Mouse (Mus musculus) liver, postnatal 0 days (tissue): ENCODE data around the gene Wdr60.

ENCODE experiments used
- CTCF ChIP-seq: sonication (generic); IDR thresholded peaks from 2 replicates; pipeline ENCODE4 v1.5.1; 2016; ENCODE audit warnings: antibody characterized with exemption, low read depth
- EP300 ChIP-seq: IDR thresholded peaks from 2 replicates; pipeline ENCODE4 v1.6.1; 2016; ENCODE audit warnings: antibody characterized with exemption, low read depth, mild to moderate bottlenecking

DNA sequence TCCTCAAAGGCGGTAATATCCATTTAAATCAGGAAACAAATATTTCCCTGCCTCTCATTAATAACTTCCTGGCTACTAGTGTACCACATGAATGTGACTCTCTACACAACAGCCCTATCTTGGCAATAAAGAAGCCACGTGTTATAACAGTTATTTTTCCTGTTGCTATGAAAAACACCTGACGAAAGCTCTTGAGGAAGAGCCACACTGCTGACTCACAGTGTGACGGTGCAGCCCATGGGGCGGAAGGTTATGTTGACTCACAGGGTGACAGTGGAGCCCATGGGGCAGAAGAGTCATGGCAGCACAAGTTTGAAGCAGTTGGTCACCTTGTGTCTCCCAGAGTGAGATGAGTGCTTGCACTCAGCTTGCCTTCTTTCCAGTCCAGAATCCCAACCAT is 6.6 kb upstream of the Wdr60 start:
- TF ChIP-seq CTCF (no peak), EP300 (no peak)
